Mouse (Mus musculus): ENCODE results near the gene Olfm2.

DNA sequence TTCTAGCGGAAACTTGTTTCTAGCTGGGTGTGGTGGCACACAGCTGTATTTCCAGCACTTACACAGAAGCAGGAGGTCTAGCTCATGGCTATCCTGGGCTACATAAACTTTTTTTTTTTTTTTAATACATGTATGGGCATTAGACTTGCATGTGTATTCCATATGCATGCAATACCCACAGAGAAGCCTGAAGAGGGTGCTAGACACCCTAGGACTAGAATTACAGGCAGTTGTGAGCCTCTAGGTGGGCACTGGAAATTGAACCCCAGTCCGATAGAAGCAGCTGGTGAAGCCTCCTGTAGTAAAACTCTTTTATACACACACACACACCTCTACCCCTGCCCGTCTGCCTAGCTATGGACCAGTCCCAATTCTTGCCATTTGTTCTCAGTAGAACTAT is 92.3 kb downstream of the Olfm2 start:
- TF ChIP-seq MAX (IDR thresholded peaks at IDR 0.05; ENCODE audit: low read length) (no peak), MEF2A (IDR thresholded peaks at IDR 0.05; ENCODE audit: borderline replicate concordance, low read depth, low read length) (no peak), POLR2A (IDR thresholded peaks at IDR 0.05; ENCODE audit: low read depth, low read length) (no peak), MXI1 (IDR thresholded peaks at IDR 0.05; ENCODE audit: low read depth, low read length) (no peak), CTCF (conservative IDR thresholded peaks at IDR 0.05 in 1 of 2, IDR thresholded peaks at IDR 0.05 in 1 of 2; ENCODE audit: low read depth in 2 of 2, low read length in 2 of 2) (peak in 1 of 2 experiments; percentile 6; a peak in 1 of 4 replicates)
